Mouse (Mus musculus): Measurements from ENCODE around the gene Rassf6. TPM values are rescaled to one million over a fixed set of nuclear protein-coding genes. Genes with fewer than 3 reads are reported as not detected.

The Rassf6 gene
- polyA plus RNA-seq, 1 experiment from 2014 or later, result 0.14 TPM

DNA sequence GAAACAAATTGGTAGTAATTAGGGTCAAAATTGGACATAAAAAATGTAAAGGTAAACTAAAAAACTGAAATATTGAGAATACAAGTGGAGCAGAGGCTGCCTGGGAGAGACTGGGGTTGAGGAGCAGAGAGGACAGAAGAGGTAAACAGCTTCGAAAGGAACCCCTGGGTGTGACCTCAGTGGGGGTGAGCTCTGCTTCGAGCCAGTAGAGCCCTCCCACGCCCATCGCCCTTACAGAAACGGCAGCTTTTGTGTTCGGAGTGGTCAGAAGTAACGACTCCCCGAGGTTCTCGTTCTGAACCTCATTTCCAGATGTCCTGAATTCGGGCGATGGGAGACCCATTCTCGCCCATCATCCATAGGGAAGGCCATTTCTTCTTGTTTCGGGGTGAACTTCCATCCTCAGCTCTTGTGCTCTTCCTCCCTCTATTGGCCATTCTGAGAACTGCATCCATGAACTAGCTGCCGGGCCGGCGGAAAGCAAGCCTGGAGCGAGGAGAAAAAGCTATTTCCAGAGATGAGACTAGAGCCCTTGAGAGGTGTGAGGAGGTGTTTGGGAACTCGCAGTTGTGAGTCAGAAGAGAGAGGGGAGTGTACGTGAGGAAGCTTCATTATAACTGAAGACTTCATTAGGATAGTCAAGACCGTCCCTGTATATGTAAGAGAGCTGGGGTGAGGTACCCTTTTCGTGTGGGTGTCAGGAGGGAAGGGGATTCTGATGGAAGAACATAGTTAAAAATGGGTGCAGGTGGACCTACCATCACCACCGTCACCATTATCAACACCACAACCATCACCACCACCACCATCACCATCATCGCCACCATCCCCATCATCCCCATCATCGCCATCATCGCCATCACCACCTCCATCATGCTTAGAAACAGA, 51.5 kb downstream of the Rassf6 start:
- 0 out of 2 replicates have a peak, but pooled peaks cover 5% of the 10 kb centered on the region for H3K4me1 ChIP-seq
- 23% methylated on average over 25 of the region's 25 CpGs for WGBS
- no peak overlapping the region for H3K27ac ChIP-seq (replicated peaks)
- H3K9ac ChIP-seq (replicated peaks), result peak overlapping the region; percentile 44
- ATAC-seq (replicated peaks), result peak; percentile 80
- H3K4me2 ChIP-seq (replicated peaks), result peak overlapping the region; percentile 62
- peak overlapping the region; percentile 40 for H3K4me3 ChIP-seq
- H3K36me3 ChIP-seq, result no peaks in the 10 kb centered on the region
- H3K27me3 ChIP-seq, result no peaks in the 10 kb centered on the region
- H3K9me3 ChIP-seq, result no peaks in the 10 kb centered on the region

DNA sequence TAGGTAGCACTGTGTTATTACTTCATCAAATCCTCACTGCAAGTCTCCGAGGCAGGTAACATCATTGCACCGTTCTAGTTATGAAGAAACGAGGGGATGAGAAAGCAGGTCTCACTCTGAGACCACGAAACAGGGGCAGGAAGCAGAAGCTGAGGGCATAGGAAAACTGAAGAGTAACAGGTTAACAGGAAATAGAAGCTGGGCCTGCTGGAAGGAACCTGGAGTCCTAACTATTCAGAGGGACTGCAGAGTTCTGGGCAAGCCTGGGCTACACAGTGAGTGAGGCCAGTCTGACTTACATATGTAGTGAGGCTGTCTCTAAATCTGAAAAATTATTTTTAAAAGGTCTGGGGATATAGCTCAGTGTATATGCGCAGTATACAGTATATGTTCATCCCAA, 52.4 kb downstream of the Rassf6 start:
- Histone ChIP-seq H3K4me3 (no peak overlapping the region), H3K9me3 (no peaks in the 10 kb centered on the region), H3K4me1 (0 out of 2 replicates have a peak, but pooled peaks cover 5% of the 10 kb centered on the region), H3K9ac (replicated peaks) (no peak overlapping the region), H3K27ac (replicated peaks) (no peak overlapping the region), H3K36me3 (no peaks in the 10 kb centered on the region), H3K27me3 (no peaks in the 10 kb centered on the region), H3K4me2 (replicated peaks) (no peak overlapping the region)
- ATAC-seq (replicated peaks), result no peak
- WGBS, result 95% methylated on average over 5 of the region's 5 CpGs

DNA sequence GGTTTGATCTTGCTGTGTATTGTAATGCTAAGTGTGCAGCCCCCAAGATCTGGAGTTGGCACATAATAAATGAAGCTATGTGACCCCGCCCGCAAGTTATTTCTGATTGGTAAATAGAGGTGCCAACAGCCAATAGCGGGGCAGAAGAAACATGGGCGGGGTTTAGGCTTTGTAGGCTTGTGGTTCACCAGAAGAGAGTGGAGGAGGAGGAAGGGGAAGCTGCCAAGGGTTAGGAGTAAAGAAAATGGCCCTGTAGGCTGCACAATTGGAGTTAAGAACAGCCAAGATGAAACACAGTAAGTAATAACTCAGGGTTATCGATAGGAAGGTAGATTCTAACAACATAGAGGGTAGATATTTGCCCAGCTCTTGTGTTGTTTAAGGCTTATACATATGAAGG, 53.9 kb downstream of the Rassf6 start:
- H3K4me2 ChIP-seq (replicated peaks), result no peak overlapping the region
- no peaks in the 10 kb centered on the region for H3K27me3 ChIP-seq
- H3K4me3 ChIP-seq, result no peak overlapping the region
- no peaks in the 10 kb centered on the region for H3K36me3 ChIP-seq
- no peak overlapping the region for H3K27ac ChIP-seq (replicated peaks)
- no peak for ATAC-seq (replicated peaks)
- H3K4me1 ChIP-seq, result 0 out of 2 replicates have a peak, but pooled peaks cover 5% of the 10 kb centered on the region
- 82% methylated on average over 5 of the region's 5 CpGs for WGBS
- no peaks in the 10 kb centered on the region for H3K9me3 ChIP-seq
- no peak overlapping the region for H3K9ac ChIP-seq (replicated peaks)

DNA sequence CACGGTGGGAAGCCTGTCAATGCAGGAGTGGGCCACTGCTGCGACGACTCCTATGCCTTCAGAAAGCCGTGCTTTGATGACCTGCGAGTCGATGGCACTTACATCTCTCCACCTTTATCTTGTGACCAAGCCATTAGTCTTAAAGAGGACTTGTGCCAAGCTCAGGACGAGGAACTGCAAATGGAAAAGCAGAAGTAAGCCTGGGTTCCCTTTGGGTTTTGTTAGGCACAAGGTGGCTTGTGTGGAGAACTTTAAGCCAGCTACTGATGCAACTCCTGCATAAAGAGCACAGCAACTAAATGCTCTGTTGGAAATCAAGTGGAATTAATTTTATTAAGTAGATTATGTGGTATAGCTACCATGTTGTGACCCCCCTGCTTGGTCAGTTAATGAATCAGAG, 55.7 kb downstream of the Rassf6 start:
- 72% methylated on average over 7 of the region's 7 CpGs for WGBS
- no peak for ATAC-seq (replicated peaks)

DNA sequence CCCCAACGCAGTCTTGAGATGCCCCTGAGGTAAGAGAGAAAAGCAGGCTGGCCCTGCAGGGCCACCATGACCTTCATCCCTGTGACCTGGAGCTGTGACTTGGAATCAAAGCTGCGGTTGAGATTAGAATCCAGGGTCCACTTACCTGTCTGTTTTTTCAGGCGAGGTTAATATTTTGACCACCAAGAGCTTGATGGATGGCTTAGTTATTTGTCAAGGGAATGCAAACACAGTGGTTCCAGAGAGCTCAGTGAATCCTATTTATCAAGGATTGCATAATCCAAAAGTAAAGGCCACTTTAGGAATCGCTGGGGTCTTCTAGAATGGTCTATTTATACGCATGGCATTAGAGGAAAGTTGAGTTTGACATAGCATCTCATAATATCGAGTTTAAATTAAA, 58.3 kb downstream of the Rassf6 start:
- Histone ChIP-seq H3K27me3 (no peaks in the 10 kb centered on the region), H3K4me3 (no peak overlapping the region), H3K36me3 (no peaks in the 10 kb centered on the region), H3K9ac (replicated peaks) (no peak overlapping the region), H3K27ac (replicated peaks) (no peak overlapping the region), H3K4me2 (replicated peaks) (no peak overlapping the region), H3K4me1 (no peaks in the 10 kb centered on the region), H3K9me3 (no peaks in the 10 kb centered on the region)
- 91% methylated on average over 6 of the region's 6 CpGs for WGBS
- no peak for ATAC-seq (replicated peaks)

More for the DNA sequence above, 55.7 kb downstream of the Rassf6 start:
- Histone ChIP-seq H3K4me2 (replicated peaks) (no peak overlapping the region), H3K4me1 (0 out of 2 replicates have a peak, but pooled peaks cover 5% of the 10 kb centered on the region), H3K9me3 (no peaks in the 10 kb centered on the region), H3K27me3 (no peaks in the 10 kb centered on the region), H3K27ac (replicated peaks) (no peak overlapping the region), H3K4me3 (no peak overlapping the region), H3K9ac (replicated peaks) (no peak overlapping the region), H3K36me3 (no peaks in the 10 kb centered on the region)

DNA sequence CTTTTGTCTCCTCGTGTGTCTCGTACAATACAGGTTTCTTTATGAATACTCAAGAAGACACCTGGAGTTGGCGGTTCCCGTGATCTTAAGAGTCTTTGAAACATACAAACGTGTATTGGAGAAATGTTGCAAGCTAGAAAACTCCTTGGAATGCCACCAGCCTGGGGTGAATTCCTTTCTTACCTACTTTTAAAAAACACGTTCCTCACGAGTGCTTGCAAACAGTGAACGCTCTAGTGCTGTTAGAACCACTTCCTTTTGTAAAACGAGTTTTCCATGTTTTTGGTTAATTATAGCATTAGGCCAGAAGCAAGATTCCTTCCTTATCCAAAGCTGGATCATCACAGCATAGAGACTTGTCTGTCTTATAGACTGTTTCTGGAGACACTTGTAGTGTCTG, 60.9 kb downstream of the Rassf6 start:
- Histone ChIP-seq H3K9ac (replicated peaks) (no peak overlapping the region), H3K27ac (replicated peaks) (no peak overlapping the region), H3K4me3 (no peak overlapping the region), H3K27me3 (no peaks in the 10 kb centered on the region), H3K4me2 (replicated peaks) (no peak overlapping the region), H3K4me1 (no peaks in the 10 kb centered on the region), H3K9me3 (no peaks in the 10 kb centered on the region), H3K36me3 (no peaks in the 10 kb centered on the region)
- 91% methylated on average over 9 of the region's 9 CpGs for WGBS
- no peak for ATAC-seq (replicated peaks)

DNA sequence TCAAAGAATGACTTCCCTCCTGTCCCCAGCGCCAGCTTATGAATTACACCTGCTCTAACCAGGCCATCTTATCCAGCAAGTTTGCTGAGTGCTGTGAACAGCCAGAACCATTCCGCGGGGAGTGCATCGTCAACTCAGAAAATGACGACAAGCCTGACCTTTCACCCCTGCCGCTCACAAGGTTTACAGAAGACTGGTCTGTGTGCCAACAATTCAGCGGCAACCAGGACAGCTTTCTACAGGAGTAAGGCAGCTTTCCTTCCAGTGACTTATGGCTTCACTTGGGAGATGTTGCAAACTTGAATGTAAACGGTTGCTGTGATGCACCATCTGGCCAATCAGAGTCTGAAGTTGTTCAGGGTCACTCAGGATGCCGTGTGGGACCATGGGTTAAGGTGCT, 62.7 kb downstream of the Rassf6 start:
- no peak overlapping the region for H3K4me3 ChIP-seq
- H3K4me2 ChIP-seq (replicated peaks), result no peak overlapping the region
- no peak for ATAC-seq (replicated peaks)
- H3K36me3 ChIP-seq, result no peaks in the 10 kb centered on the region
- no peaks in the 10 kb centered on the region for H3K27me3 ChIP-seq
- H3K9me3 ChIP-seq, result no peaks in the 10 kb centered on the region
- H3K27ac ChIP-seq (replicated peaks), result no peak overlapping the region
- WGBS, result 92% methylated on average over 9 of the region's 9 CpGs
- H3K9ac ChIP-seq (replicated peaks), result no peak overlapping the region
- no peaks in the 10 kb centered on the region for H3K4me1 ChIP-seq

DNA sequence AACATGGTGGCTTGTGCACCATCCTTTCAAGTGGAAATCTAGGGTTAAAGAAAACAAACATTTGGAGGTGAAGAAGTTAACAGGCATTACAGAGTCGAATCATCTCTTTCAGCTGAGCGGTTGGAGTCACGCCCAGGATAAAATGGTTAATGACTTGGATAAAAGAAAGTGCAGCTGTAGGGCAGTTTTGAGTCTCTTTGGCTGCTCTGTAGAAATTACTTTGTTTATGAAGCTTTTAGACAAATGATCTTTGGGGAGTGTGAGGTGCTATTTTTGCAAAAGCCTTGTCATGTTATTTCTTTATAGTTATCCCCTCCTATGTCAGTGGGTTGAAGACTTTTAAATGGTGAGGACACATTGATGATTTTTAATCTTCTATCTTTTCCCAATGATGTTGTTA, 69.2 kb downstream of the Rassf6 start:
- Histone ChIP-seq H3K27ac (replicated peaks) (no peak overlapping the region), H3K4me3 (no peak overlapping the region), H3K4me2 (replicated peaks) (no peak overlapping the region), H3K9me3 (no peaks in the 10 kb centered on the region), H3K4me1 (no peaks in the 10 kb centered on the region), H3K9ac (replicated peaks) (no peak overlapping the region), H3K27me3 (no peaks in the 10 kb centered on the region), H3K36me3 (no peaks in the 10 kb centered on the region)
- WGBS, result 45% methylated on average over 3 of the region's 3 CpGs
- no peak for ATAC-seq (replicated peaks)

DNA sequence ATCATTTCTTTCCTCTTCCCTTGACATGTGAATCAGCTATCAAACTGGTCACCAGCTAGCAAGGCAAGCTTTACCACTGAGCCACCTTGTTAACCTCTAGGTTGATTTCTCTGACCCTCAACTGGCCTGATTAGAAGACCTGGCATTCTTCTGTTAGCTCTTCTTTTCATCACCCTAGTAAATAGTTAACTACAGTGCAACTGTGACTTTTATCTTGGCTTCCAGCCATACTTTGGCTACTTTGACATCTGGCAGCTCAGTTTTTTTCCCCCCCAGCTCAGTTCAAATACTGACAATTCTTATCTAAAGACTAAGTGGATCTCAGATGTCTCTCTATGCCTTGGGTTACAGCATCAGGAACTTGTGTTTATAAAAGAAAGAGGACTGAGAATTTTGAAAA, 72.1 kb downstream of the Rassf6 start:
- no peak for ATAC-seq (replicated peaks)
- H3K9me3 ChIP-seq, result no peaks in the 10 kb centered on the region
- H3K4me3 ChIP-seq, result no peak overlapping the region
- no peak overlapping the region for H3K4me2 ChIP-seq (replicated peaks)
- H3K27me3 ChIP-seq, result no peaks in the 10 kb centered on the region
- H3K36me3 ChIP-seq, result no peaks in the 10 kb centered on the region
- H3K27ac ChIP-seq (replicated peaks), result no peak overlapping the region
- no peak overlapping the region for H3K9ac ChIP-seq (replicated peaks)
- no peaks in the 10 kb centered on the region for H3K4me1 ChIP-seq

DNA sequence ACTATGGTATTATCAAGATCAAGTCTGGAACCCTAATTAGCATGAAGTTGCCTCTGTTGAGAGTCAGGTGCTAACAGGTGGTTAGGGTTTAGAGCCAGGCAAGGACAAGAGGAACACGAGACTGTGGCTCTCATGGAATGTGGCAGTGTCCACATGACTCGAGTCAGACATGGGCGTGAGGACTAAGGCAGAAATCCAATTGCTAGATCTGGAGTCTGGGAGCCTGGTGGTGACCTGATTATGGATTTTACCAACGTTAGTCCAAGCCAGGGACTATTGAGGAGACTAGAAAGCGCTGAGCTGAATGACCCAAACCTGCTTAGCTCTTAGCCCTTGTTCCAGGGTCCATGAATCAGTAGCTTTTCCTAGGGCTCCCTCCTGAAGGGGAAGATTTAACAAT, 72.7 kb downstream of the Rassf6 start:
- Histone ChIP-seq H3K9me3 (no peaks in the 10 kb centered on the region), H3K4me3 (no peak overlapping the region), H3K9ac (replicated peaks) (no peak overlapping the region), H3K36me3 (no peaks in the 10 kb centered on the region), H3K4me2 (replicated peaks) (no peak overlapping the region), H3K27ac (replicated peaks) (no peak overlapping the region), H3K4me1 (no peaks in the 10 kb centered on the region), H3K27me3 (no peaks in the 10 kb centered on the region)
- WGBS, result 84% methylated on average over 5 of the region's 5 CpGs
- no peak for ATAC-seq (replicated peaks)

DNA sequence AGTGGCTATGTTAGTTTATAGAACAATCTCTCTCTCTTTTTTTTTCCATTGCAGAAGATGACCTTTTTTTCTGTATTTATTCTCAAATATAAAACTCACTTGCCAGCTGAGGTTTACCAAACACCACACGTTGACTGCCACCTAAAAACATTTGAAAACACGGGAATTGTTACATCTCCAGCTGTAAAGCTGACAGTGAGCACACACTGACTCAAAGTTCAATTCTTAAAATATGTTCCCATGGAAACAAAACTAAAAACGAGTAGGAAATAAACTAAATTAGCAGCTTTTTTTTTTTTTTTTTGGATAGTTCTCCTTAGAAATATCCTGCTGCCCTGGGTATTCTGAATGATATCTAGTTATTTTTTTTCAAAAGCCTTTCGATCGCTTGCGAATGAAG, 75.3 kb downstream of the Rassf6 start:
- Histone ChIP-seq H3K27me3 (no peaks in the 10 kb centered on the region), H3K4me3 (no peak overlapping the region), H3K27ac (replicated peaks) (no peak overlapping the region), H3K9ac (replicated peaks) (no peak overlapping the region), H3K4me2 (replicated peaks) (no peak overlapping the region), H3K9me3 (no peaks in the 10 kb centered on the region), H3K36me3 (no peaks in the 10 kb centered on the region), H3K4me1 (no peaks in the 10 kb centered on the region)
- ATAC-seq (replicated peaks), result no peak
- 81% methylated on average over 6 of the region's 6 CpGs for WGBS

DNA sequence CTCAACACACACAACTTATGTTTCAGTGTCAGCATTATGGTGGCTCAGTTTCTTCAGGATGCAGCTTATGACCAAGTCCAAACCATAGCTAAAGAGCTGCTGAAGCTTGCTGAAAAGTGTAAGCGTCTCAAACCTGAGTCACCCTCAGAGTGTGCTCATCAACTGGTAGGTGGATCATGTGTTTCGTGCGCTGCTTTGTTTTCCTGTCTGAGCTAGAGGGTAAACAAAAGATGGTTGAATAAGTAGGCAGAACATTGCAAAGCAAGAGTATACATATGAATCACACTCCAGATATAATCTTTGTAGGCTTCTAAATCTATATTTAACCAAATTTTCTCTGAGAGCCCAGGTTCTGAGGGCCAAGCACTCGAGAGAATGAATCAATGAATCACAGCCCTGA, 76.3 kb downstream of the Rassf6 start:
- no peak for ATAC-seq (replicated peaks)
- WGBS, result 84% methylated on average over 4 of the region's 4 CpGs
- Histone ChIP-seq H3K4me2 (replicated peaks) (no peak overlapping the region), H3K9ac (replicated peaks) (no peak overlapping the region), H3K27me3 (no peaks in the 10 kb centered on the region), H3K4me1 (no peaks in the 10 kb centered on the region), H3K9me3 (no peaks in the 10 kb centered on the region), H3K4me3 (no peak overlapping the region), H3K27ac (replicated peaks) (no peak overlapping the region), H3K36me3 (no peaks in the 10 kb centered on the region)

DNA sequence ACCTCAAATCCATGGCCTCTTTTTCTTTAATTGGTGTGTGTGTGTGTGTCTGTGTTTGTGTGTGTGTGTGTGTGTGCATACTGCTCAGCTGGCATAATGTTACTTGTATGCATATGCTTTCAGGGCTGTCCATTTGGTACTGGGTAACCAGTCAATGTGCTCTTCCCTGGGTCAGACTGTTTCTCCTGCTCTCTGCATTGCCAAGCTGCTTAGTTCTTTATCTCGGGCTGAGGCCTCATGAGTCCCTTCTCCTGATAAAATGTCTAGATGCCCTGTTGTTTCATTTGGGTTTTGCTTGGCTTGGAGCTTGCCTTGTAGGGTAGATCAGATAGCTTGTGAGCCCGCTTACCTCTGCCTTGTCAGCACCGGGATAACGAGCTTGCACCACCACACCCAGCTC, 77.6 kb downstream of the Rassf6 start:
- Histone ChIP-seq H3K9ac (replicated peaks) (no peak overlapping the region), H3K4me2 (replicated peaks) (no peak overlapping the region), H3K4me3 (no peak overlapping the region), H3K36me3 (no peaks in the 10 kb centered on the region), H3K27ac (replicated peaks) (no peak overlapping the region), H3K27me3 (no peaks in the 10 kb centered on the region), H3K4me1 (no peaks in the 10 kb centered on the region), H3K9me3 (no peaks in the 10 kb centered on the region)
- no peak for ATAC-seq (replicated peaks)
- WGBS, result 76% methylated on average over 4 of the region's 4 CpGs

Measured in forebrain, embryonic 15.5 days (tissue).